Mouse (Mus musculus) kidney, adult 18-20 months (tissue): ENCODE data around the gene Ube2l6.
"Not testable (repeated sequence)": the region's sequence is repeated elsewhere in the genome, so short reads cannot be mapped to it uniquely, and the experiment has no call there.

Experiments
- DNase-seq: peaks from one replicate; pipeline ENCODE4 v3.0.0; 2021

Ube2l6 gene

DNA sequence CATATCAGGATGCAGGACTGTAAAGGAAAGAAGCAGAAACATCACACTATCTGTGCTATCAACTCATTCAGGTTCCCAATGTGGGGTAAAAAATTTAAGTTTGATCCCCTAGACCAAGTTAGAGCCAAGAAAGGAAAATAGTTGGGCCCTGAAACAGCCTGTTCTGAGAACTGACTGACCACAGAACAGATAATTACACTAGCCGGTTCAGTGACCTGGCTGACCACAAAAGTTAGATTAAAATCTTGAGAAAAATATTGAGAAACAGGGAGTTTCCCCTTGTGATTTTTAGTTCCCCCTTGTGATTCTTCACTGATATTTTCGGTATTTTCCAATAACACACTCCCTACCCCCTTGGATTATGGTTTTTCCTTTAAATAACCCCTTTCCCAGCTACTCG lies 4.8 kb upstream of the Ube2l6 start:
- DNase-seq, result no peak

DNA sequence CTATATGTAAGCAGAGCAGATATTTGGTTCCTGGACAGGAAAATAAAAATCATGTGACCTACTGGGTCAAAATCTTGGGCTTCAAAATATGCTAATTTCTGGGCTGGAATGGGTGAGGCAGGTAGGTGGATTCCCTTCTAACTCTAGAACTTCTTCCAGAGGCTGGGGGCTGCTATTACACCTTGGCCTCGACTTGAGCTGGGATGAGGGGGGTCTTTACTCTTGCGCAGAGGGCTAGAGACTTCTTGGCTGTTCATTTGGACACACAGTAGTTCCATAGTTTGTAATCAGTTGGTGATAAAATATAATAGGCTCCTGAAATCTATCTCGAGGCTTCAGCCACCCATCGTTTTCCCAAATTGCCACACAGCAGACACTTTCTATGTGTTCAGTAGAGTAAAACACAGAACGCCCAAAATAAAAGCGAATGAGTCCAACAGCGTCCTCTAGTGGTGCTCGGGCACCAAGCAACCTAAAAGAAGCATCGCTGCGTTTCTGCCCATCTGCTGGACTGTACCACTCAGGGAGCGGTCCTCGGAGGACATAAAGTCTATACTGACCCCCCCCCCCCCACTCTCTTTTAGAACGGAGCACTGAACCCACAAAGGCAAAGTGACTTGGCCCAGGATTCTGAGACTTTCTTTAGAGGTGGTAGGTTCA lies 665 bp upstream of the Ube2l6 start:
- DNase-seq, result peak; percentile 72

DNA sequence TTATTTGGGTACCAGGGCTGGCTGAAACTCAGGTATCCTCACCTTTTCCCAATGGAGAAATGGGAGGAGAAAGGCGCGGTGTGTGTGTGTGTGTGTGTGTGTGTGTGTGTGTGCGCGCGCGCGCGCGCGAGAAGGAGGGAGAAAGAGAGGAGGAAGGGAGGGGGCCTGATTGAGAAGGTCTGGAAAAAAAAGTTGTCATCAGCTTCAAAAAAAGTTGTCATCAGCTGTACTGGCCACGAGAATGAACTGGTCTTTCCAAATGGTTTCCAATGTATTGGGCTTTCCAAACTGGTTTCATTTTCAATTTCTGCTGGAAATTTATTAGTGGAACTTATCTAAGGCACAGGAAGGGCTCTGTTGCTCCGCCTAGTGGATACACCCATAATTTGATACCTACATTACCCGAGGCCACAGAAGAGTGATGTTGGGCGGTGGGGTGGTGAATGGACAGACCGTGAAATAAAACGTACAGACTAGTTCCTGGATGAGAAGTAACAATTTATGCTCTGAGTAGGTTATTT lies 473 bp downstream of the Ube2l6 start:
- DNase-seq, result peak; percentile 73

DNA sequence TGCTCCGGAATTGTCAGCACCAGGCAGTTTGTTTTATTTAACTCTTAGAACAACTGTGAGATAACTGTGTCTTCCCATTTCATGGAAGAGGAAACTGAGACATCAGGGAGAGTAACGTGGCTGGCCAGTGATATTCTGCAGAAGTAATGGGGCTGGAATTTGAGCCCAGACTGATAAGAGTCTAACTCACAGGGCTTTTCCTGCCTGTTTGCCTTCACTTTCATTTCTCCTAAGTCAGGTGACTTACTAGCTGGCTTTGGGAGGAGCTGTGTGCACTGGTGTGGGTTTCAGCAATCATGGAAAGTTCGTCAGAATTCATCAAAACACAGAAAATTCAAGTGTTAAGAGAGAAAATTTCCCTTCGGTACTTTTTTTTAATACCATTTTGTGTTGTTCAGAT lies 1.7 kb downstream of the Ube2l6 start:
- DNase-seq, result no peak

DNA sequence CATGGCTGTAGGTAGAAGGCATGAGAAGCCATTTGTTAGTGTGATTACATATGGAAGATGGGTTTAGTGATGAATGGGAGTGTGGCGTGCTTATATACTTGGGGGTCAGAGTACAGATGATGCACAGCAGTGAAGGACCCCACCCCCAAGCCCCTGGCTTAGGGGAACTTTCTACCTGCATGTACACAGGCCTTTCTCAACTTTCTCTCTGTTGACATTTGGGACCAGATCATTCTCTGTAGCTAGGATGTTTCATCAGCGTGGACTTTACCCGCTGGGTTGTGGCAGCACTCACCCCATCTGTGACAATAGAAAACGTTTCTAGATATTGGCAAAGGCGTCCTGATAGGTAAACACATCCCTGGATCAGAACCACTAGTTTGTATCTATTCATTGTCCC lies 2.6 kb downstream of the Ube2l6 start:
- not testable (repeated sequence) for DNase-seq

- no peak for DNase-seq
Measured at GRCm38 (mm10) chr2:84803963-84804362, 5.3 kb downstream of the Ube2l6 start.

DNA sequence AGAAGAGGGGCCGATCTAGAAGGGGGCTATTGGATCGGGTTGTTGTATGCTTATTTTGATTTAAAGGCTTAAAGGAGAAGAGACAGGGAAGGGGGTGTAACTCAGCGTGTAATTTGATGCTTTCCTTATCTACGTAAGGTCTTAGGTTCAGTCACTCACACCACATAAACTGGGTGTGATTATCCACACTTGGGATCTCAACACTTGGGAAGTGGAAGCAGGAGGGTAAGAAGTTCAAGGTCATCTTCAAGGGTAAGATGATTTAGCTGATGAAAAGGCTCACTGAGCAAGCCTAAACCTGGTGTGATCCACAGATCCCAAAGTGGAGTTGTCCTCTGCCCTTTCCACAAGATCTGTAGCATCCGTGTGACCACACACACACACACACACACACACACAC lies 7.9 kb downstream of the Ube2l6 start:
- DNase-seq, result no peak

- DNase-seq, result no peak
Measured at GRCm38 (mm10) chr2:84809330-84809729, 10.7 kb downstream of the Ube2l6 start.

DNA sequence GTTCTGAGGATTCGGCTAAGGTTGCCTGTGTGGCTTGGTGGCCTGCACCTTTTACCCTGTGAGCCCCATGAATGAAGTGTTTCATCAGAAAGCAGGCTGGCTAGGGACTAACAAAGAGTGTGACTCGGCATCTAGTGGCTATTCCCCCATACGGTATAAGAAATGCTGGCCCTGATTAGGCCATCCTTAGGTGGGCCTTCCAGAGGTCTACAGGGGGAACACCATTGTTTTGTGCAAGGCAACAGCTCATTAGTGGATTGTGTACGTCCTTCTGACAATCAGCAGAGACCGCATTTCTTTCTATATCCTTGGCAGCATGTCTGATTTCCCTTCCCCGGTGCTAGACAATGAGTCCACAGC lies 11.9 kb downstream of the Ube2l6 start:
- no peak for DNase-seq

GRCm38 (mm10) chr2:84810886-84811577 lies 12.4 kb downstream of the Ube2l6 start:
- peak; percentile 86 for DNase-seq

GRCm38 (mm10) chr2:84811880-84812279 lies 13.3 kb downstream of the Ube2l6 start:
- DNase-seq, result no peak

GRCm38 (mm10) chr2:84812676-84813075 lies 14.0 kb downstream of the Ube2l6 start:
- no peak for DNase-seq

GRCm38 (mm10) chr2:84819861-84820260 lies 21.2 kb downstream of the Ube2l6 start:
- no peak for DNase-seq

- no peak for DNase-seq
Measured at GRCm38 (mm10) chr2:84822552-84822951, 23.9 kb downstream of the Ube2l6 start, which contains the start of gene Smtnl1. Smtnl1 (minus strand) TSS chr2:84822652.

- DNase-seq, result no peak
Measured at GRCm38 (mm10) chr2:84823237-84823636, 24.6 kb downstream of the Ube2l6 start.

GRCm38 (mm10) chr2:84826488-84827282 lies 28.1 kb downstream of the Ube2l6 start, which contains the start of gene Timm10:
Timm10 (plus strand) TSS chr2:84826997.
- DNase-seq, result peak; percentile 82

GRCm38 (mm10) chr2:84827283-84827920 lies 28.8 kb downstream of the Ube2l6 start:
- peak; percentile 52 for DNase-seq

DNA sequence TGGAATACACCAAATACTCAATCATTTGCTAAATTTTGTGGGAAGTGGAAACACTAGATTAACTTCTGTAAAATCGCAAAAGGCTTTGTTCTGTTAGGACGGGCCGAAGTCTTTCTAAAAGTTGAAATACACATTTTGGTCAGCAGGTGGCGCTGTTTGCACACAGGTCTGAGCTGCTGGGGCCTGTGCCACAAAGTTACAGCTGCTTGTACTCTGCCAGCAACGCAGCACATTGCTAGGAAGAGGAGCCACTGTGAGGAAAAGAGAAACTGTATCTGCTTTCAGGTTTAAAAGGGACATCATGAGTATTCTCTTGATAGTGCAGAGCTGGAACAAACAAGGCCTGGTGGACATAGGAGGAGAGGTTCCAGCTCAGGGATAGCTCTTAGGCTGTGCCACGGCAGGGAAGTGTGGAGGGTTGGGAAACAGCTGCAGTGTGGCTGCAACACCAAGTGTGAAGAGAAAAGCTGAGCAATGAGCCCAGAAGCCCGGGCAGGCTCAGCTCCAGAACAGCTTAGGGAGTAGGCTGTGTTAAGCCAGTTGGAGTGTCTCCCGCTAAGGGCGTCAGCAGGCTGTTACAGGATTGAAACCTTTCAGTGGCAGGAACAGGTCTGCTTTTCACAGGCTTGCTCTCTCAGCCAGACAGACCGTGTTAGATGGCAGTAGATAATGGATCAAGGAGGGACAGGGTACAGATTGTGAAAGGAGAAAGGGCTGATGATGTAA lies 33.2 kb downstream of the Ube2l6 start:
- peak; percentile 83 for DNase-seq

DNA sequence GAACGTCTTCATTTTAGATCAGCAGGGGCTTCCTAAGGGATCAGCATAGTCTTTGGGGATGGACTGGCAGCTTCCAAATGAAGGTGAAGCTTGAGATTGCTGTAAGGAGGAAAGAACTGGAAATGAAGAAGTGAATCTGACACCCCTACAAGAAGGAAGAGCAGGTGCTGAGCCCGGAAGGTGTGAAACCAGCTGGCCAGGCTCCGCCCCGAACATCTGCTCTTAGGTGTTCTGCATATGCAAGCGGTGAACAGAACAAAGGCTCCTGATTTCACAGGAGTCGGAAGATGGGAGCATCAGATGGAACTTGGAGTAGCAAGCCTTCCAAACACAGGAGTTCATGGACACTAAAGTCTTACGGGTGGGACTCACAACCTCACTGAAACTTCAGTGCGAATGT lies 38.5 kb downstream of the Ube2l6 start:
- no peak for DNase-seq

GRCm38 (mm10) chr2:84837817-84838592 lies 39.4 kb downstream of the Ube2l6 start:
- DNase-seq, result no peak

- no peak for DNase-seq
Measured at GRCm38 (mm10) chr2:84838593-84838949, 39.9 kb downstream of the Ube2l6 start, which contains the start of gene Slc43a1. Slc43a1 (plus strand) TSS chr2:84838850.
